Mouse (Mus musculus): ENCODE results near the gene Atg10. TPM values are rescaled to one million over a fixed set of nuclear protein-coding genes. Genes with fewer than 3 reads are reported as not detected.

The Atg10 gene
- polyA plus RNA-seq, 1 experiment from 2014 or later, result 17.2 TPM

DNA sequence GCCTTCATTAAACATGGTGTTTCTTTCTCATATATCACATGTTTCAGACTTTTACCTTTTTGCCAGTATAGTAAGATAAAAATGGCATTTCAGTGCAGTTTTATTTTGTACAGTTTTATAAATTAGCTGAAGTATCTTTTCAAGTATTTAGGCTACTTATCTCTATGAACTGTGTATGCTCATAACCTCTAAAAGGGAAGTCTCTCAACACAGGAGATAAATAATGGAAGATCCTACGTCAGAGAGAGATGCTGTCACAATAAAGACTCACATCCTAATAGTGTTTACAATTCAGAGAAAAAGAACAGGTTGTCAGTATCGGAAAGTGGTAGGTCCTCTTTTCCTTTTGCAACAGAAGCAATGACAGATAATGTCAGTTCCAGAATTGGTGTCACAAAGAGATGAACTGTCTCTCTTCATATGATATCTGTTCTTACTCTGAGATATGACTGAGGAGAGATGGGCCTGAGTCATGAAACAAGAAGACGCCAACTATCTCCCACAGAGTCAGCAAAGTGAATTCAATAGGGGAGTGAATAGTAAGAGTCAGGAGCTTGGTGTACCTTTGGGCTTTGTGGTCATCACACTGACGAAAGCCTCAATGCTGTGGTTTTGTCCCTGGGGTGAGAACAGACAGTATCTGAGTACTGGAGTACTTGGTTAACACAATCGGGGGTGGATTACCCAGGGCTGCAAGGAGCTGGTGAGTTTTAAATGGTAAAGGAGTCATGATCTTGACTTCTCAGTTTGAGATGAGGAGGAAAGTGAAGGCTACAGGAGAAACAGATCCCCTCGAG, 242.7 kb downstream of the Atg10 start:
- no peak for ATAC-seq (ENCODE audit: low FRiP score)
- Histone ChIP-seq H3K4me2 (replicated peaks) (no peak overlapping the region), H3K9ac (no peak overlapping the region), H3K4me1 (replicated peaks; ENCODE audit: control insufficient read depth, insufficient read depth, low read length) (no peaks in the 10 kb centered on the region), H3K27me3 (ENCODE audit: control insufficient read depth, insufficient read depth, low read length) (no peaks in the 10 kb centered on the region), H3K36me3 (replicated peaks; ENCODE audit: control insufficient read depth, insufficient read depth) (no peaks in the 10 kb centered on the region), H3K27ac (no peak overlapping the region), H3K4me3 (replicated peaks; ENCODE audit: low read length) (no peak overlapping the region), H3K9me3 (ENCODE audit: control insufficient read depth, low read length) (no peaks in the 10 kb centered on the region)
- no peak for DNase-seq (ENCODE audit: low spot score)
- 87% methylated on average over 6 of the region's 6 CpGs for WGBS

DNA sequence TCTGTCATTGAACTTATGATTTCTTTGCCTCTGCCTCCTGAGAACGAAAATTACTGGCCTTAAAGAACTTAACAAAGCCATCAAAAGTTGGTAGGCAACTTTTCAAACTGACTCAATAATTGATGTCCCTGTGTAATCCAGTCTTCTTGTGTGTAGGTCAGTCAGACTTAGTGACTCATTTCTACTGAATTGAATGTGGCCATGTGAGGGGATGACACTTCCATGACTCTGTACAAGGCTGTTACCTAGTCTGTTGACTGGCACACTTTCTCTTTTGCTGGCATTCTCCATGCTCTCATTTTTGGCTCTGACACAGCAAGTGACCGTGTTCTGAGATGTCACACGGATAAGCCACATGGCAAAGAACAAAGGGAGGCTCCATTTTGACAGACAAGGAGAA, 246.7 kb downstream of the Atg10 start:
- no peaks in the 10 kb centered on the region for H3K27me3 ChIP-seq (ENCODE audit: control insufficient read depth, insufficient read depth, low read length)
- H3K4me1 ChIP-seq (replicated peaks; ENCODE audit: control insufficient read depth, insufficient read depth, low read length), result no peaks in the 10 kb centered on the region
- ATAC-seq (ENCODE audit: low FRiP score) (no peak), DNase-seq (ENCODE audit: low spot score) (no peak)
- no peaks in the 10 kb centered on the region for H3K36me3 ChIP-seq (replicated peaks; ENCODE audit: control insufficient read depth, insufficient read depth)
- no peak overlapping the region for H3K27ac ChIP-seq
- no peak overlapping the region for H3K4me2 ChIP-seq (replicated peaks)
- WGBS, result 82% methylated on average over 3 of the region's 3 CpGs
- H3K9me3 ChIP-seq (ENCODE audit: control insufficient read depth, low read length), result no peaks in the 10 kb centered on the region
- H3K9ac ChIP-seq, result no peak overlapping the region
- no peak overlapping the region for H3K4me3 ChIP-seq (replicated peaks; ENCODE audit: low read length)

DNA sequence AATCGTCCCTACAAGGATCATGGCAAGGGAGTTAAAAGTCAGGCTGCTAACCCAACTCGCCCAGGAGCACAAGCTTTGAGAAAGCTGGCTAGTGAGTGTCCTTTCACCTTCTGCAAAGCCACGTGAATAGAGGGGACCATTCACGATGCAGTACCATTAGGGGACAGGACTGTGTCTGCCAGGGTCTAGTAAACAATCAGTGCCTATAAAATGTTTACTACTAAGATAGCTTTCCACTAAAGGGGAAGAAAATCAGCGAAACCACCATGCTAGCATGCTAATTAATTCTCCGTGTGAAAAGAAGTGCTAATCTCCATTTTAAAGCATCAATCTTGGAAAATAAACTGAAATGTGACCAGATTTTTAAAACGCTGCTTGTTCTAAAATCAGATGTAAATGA, 250.4 kb downstream of the Atg10 start:
- Histone ChIP-seq H3K27me3 (ENCODE audit: control insufficient read depth, insufficient read depth, low read length) (no peaks in the 10 kb centered on the region), H3K9me3 (ENCODE audit: control insufficient read depth, low read length) (no peaks in the 10 kb centered on the region), H3K27ac (peak overlapping the region; percentile 29; the same call in 1 of the 2 replicates), H3K9ac (no peak overlapping the region), H3K4me1 (replicated peaks; ENCODE audit: control insufficient read depth, insufficient read depth, low read length) (no peaks in the 10 kb centered on the region), H3K36me3 (replicated peaks; ENCODE audit: control insufficient read depth, insufficient read depth) (no peaks in the 10 kb centered on the region), H3K4me3 (replicated peaks; ENCODE audit: low read length) (no peak overlapping the region), H3K4me2 (replicated peaks) (no peak overlapping the region)
- no peak for DNase-seq (ENCODE audit: low spot score)
- 40% methylated on average over 7 of the region's 7 CpGs for WGBS
- 0 out of 2 replicates have a peak, but pooled peaks have one; percentile 14 for ATAC-seq (ENCODE audit: low FRiP score)

DNA sequence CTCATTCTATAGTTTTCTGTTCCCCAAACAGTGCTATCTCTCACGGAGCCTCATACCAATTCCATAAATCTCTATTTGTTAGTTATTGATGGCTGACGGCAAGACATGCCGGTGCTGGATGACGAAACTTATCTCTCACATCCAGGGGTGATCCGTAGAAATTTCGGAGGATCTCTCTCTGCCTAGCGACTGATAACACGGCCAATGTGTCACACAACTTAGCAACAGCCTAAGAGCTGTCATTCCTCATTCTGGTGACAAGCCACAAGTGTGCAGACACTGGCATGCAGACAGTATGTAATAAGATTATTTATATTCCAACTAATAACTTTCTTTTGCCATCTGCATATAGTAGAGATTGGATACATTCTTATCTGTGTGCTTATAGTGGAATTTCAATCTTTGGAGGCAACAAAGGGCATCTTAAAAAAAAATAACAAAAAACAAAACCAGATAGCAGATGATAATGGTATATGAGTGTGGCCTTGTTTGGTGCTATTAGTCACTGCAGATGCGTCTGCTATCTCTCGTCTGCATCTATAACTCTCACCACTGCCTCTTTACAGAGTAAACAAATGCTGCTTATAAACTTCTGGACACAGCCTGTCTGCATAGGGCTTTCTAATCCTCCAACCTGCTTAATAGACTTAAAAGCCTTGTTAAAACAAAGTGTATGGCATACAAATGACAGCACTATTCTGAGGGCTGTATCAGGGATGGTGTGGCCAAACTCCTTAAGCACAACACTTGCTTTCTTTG, 253.3 kb downstream of the Atg10 start:
- Histone ChIP-seq H3K4me2 (replicated peaks) (no peak overlapping the region), H3K4me3 (replicated peaks; ENCODE audit: low read length) (no peak overlapping the region), H3K27ac (no peak overlapping the region), H3K9ac (no peak overlapping the region), H3K9me3 (ENCODE audit: control insufficient read depth, low read length) (no peaks in the 10 kb centered on the region), H3K27me3 (ENCODE audit: control insufficient read depth, insufficient read depth, low read length) (no peaks in the 10 kb centered on the region), H3K36me3 (replicated peaks; ENCODE audit: control insufficient read depth, insufficient read depth) (no peaks in the 10 kb centered on the region), H3K4me1 (replicated peaks; ENCODE audit: control insufficient read depth, insufficient read depth, low read length) (no peaks in the 10 kb centered on the region)
- ATAC-seq (ENCODE audit: low FRiP score) (no peak), DNase-seq (ENCODE audit: low spot score) (no peak)
- WGBS, result 86% methylated on average over 10 of the region's 10 CpGs

DNA sequence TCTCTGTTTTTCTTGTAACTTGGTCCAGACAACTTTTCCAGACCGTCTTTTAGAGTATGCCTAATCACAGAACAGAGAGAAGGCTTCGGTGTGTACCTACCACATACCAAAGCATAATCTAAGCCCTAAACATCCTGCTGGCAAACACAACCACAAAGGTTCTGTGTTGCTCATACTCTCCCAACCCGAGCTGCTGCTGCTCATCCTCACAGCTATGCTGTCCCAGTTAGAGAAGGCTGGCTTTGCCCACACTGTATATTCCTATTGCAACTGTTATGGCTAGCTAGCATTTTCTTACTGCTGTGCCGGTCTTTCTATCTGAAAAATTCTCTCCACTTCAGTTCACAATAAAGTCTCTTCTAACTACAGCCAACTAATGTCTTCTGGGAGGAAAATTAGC, 254.8 kb downstream of the Atg10 start:
- WGBS, result 81% methylated on average over 4 of the region's 4 CpGs
- no peaks in the 10 kb centered on the region for H3K27me3 ChIP-seq (ENCODE audit: control insufficient read depth, insufficient read depth, low read length)
- no peak overlapping the region for H3K27ac ChIP-seq
- no peak for ATAC-seq (ENCODE audit: low FRiP score)
- no peak overlapping the region for H3K9ac ChIP-seq
- DNase-seq (ENCODE audit: low spot score), result no peak
- H3K4me3 ChIP-seq (replicated peaks; ENCODE audit: low read length), result no peak overlapping the region
- no peaks in the 10 kb centered on the region for H3K36me3 ChIP-seq (replicated peaks; ENCODE audit: control insufficient read depth, insufficient read depth)
- H3K9me3 ChIP-seq (ENCODE audit: control insufficient read depth, low read length), result no peaks in the 10 kb centered on the region
- H3K4me1 ChIP-seq (replicated peaks; ENCODE audit: control insufficient read depth, insufficient read depth, low read length), result no peaks in the 10 kb centered on the region
- H3K4me2 ChIP-seq (replicated peaks), result no peak overlapping the region

DNA sequence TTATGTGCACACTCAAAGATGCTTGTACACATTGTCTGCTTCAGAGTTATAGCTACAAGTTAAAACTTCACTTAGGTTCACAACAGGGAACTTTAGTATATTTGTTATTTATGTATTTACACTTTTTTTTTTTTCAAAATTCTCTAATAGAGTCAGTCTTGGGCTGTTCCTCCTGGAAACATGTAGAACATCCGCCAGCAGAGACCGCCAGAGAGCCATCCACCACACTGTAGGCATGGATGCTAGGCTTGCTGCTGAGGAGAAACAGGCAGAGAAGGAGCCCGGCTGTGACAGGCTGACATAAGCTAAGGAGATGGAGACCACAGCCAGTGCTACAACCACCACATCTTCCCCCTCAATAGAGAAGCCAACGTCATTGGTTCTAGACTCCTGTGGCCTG, 256.3 kb downstream of the Atg10 start:
- Histone ChIP-seq H3K4me3 (replicated peaks; ENCODE audit: low read length) (no peak overlapping the region), H3K27ac (no peak overlapping the region), H3K4me2 (replicated peaks) (no peak overlapping the region), H3K36me3 (replicated peaks; ENCODE audit: control insufficient read depth, insufficient read depth) (no peaks in the 10 kb centered on the region), H3K9me3 (ENCODE audit: control insufficient read depth, low read length) (no peaks in the 10 kb centered on the region), H3K9ac (no peak overlapping the region), H3K27me3 (ENCODE audit: control insufficient read depth, insufficient read depth, low read length) (no peaks in the 10 kb centered on the region), H3K4me1 (replicated peaks; ENCODE audit: control insufficient read depth, insufficient read depth, low read length) (no peaks in the 10 kb centered on the region)
- 5% methylated on average over 4 of the region's 4 CpGs for WGBS
- DNase-seq (ENCODE audit: low spot score) (peak; percentile 84), ATAC-seq (ENCODE audit: low FRiP score) (peak; percentile 90)

DNA sequence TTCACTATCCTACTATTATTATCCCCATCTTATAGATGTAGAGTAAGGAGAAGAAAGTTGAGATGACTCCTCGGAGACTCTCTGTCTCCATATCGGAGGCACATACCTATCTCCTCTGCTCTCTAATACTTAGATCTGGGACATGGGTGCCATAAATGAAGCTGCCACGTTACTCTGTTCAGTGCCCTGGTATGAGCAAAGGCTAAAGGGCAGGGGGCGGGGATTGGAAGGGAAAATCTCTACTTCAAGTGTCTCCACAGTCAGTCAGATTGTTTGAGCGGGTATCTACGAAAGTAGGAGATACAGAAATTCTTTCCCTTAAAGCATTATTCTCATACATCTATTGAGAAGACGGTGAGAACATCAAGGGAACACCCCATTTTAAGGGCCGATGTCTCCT, 257.8 kb downstream of the Atg10 start:
- ATAC-seq (ENCODE audit: low FRiP score), result no peak

DNA sequence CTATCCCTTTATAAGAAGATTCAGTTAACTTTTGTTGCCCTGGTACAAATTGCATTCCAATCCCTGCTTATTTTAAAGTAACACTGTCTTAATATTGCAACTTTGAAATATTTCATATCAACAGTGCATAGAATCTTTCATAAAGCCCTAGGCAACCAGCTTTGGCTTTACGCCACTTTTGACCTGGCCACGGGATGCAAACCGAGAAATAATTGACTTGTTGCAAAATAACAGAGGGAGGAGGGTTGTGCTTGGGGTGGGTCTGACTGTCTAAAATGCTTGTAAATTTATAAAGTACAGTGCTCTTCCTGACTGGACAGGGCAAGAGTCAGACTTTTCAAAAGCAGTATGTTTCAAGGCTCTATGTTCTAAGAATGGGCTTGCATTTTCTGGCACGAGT, 259.3 kb downstream of the Atg10 start:
- Histone ChIP-seq H3K27ac (no peak overlapping the region), H3K4me2 (replicated peaks) (no peak overlapping the region), H3K4me3 (replicated peaks; ENCODE audit: low read length) (no peak overlapping the region), H3K9me3 (ENCODE audit: control insufficient read depth, low read length) (no peaks in the 10 kb centered on the region), H3K4me1 (replicated peaks; ENCODE audit: control insufficient read depth, insufficient read depth, low read length) (no peaks in the 10 kb centered on the region), H3K36me3 (replicated peaks; ENCODE audit: control insufficient read depth, insufficient read depth) (no peaks in the 10 kb centered on the region), H3K9ac (no peak overlapping the region), H3K27me3 (ENCODE audit: control insufficient read depth, insufficient read depth, low read length) (no peaks in the 10 kb centered on the region)
- WGBS, result 73% methylated on average over 4 of the region's 4 CpGs
- DNase-seq (ENCODE audit: low spot score), result no peak
- no peak for ATAC-seq (ENCODE audit: low FRiP score)

More for the DNA sequence above, 257.8 kb downstream of the Atg10 start:
- WGBS, result 82% methylated on average over 8 of the region's 8 CpGs
- Histone ChIP-seq H3K4me3 (replicated peaks; ENCODE audit: low read length) (no peak overlapping the region), H3K36me3 (replicated peaks; ENCODE audit: control insufficient read depth, insufficient read depth) (no peaks in the 10 kb centered on the region), H3K27me3 (ENCODE audit: control insufficient read depth, insufficient read depth, low read length) (no peaks in the 10 kb centered on the region), H3K27ac (no peak overlapping the region), H3K9ac (no peak overlapping the region), H3K4me1 (replicated peaks; ENCODE audit: control insufficient read depth, insufficient read depth, low read length) (no peaks in the 10 kb centered on the region), H3K4me2 (replicated peaks) (no peak overlapping the region), H3K9me3 (ENCODE audit: control insufficient read depth, low read length) (no peaks in the 10 kb centered on the region)
- no peak for DNase-seq (ENCODE audit: low spot score)

DNA sequence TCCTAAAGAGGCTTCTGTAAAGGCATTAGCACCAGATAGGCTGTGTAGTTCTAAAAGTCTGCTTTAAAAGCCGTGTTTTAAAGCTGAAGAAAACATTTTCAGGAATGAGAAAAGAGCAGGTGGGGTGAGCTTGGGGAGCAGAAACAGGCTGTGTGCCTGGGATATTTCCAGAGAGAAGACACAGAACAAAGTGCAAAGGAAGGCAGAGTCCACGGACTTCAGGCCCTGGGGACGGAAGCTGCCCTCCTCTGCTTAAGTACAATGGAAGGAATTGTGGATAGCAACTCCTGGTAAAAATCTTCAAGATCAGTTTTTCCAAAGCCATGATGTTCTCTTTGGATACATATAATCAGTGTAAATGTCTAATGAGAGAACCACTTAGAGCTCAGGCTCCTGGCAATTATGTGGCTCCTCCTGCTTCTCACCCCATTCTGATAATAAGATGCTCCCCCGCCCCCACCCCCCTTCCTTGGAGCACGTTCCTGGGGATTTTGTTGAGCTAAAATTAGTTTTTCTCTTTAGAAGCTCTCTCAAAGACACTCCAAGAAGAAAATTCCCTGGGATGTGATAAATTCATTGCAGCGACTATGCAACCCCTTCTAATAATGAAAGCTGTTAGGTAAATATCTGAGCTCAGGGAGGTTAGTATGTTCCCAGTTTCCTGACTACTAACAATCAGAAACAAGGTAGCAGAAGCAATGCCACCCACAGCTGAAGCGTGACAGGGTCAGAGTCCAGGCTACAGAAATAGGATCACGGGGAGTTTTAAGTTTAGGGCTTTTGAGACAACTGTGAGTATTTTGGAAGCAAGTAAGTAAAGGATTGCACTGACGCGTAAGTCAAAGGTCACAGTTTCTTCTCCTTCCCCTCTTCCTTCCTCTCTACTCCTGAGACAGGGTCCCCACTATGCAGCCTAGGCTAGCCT, 260.7 kb downstream of the Atg10 start:
- WGBS, result 73% methylated on average over 10 of the region's 10 CpGs
- no peak for DNase-seq (ENCODE audit: low spot score)

More for the DNA sequence above, 260.7 kb downstream of the Atg10 start:
- no peak for ATAC-seq (ENCODE audit: low FRiP score)
- Histone ChIP-seq H3K27ac (no peak overlapping the region), H3K4me2 (replicated peaks) (no peak overlapping the region), H3K9me3 (ENCODE audit: control insufficient read depth, low read length) (no peaks in the 10 kb centered on the region), H3K27me3 (ENCODE audit: control insufficient read depth, insufficient read depth, low read length) (no peaks in the 10 kb centered on the region), H3K4me1 (replicated peaks; ENCODE audit: control insufficient read depth, insufficient read depth, low read length) (no peaks in the 10 kb centered on the region), H3K4me3 (replicated peaks; ENCODE audit: low read length) (no peak overlapping the region), H3K36me3 (replicated peaks; ENCODE audit: control insufficient read depth, insufficient read depth) (no peaks in the 10 kb centered on the region), H3K9ac (no peak overlapping the region)

Measured in hindbrain, embryonic 14.5 days (tissue).